ENCODE assay signal across 24 mouse cellular contexts in the genomic region with DNA sequence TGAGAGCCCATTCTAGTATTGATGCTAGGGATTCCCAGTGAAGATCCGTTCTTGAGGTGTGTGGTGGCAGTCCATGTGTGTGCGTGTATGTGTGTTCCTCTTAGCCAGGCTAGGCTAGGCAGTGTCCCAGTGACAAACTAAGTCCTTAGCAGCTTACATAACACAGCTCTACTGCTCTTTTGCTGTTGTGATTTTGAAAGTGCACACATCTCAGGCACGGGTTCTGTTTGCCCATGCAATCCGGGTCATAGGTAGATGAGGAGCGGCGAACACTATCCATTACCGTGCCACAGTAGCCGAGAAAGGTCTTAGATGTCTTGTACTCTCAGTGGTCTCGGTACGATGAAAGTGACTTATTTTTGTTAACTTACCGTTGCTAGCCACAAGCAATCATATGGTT.
"Had no signal": no experiment of that assay in that cellular context is flagged by ENCODE, and none has a peak within 500 bp of the region (broad histone marks: within the 10 kb centered on the region; RNA-seq: fewer than 3 reads in every experiment).

No protein-coding gene starts in this region.

- H3K9me3 ChIP-seq: hindbrain, embryonic 10.5 days; hindbrain, embryonic 12.5 days; intestine, embryonic 15.5 days; limb, embryonic 10.5 days; limb, embryonic 12.5 days; liver, embryonic 13.5 days had no signal

- H3K9ac ChIP-seq: hindbrain, embryonic 12.5 days; hindbrain, embryonic 14.5 days; intestine, embryonic 15.5 days; limb, embryonic 12.5 days; liver, embryonic 13.5 days had no signal

- ATAC-seq: hindbrain, embryonic 16.5 days; inflammation-experienced regulatory T-cells, adult 6 months; intestine, embryonic 15.5 days; intestine, postnatal 0 days had no signal

- H3K4me2 ChIP-seq: heart, embryonic 11.5 days; hindbrain, embryonic 12.5 days; hindbrain, embryonic 14.5 days; intestine, embryonic 15.5 days; limb, embryonic 12.5 days; liver, embryonic 13.5 days had no signal

- H3K36me3 ChIP-seq: hindbrain, embryonic 10.5 days; hindbrain, embryonic 12.5 days; intestine, embryonic 15.5 days; limb, embryonic 10.5 days; limb, embryonic 12.5 days; liver, embryonic 13.5 days had no signal

- H3K4me1 ChIP-seq: intestine, embryonic 15.5 days; liver, embryonic 13.5 days had no signal

- DNase-seq: gastrocnemius, adult 2 months; gastrocnemius, postnatal 10 days; gastrocnemius, postnatal 25 days; heart, adult 2 months; heart, postnatal 10 days; heart, postnatal 4 days; kidney, adult 18-20 months; kidney, adult 8-10 months; kidney, postnatal 10 days; kidney, postnatal 25 days; kidney, postnatal 4 days; liver, embryonic 13.5 days had no signal

- H3K27me3 ChIP-seq: hindbrain, embryonic 12.5 days; intestine, embryonic 15.5 days; limb, embryonic 12.5 days; liver, embryonic 13.5 days had no signal

- H3K27ac ChIP-seq: gastrocnemius, adult 2 months; heart, adult 2 months; hindbrain, embryonic 10.5 days; hindbrain, embryonic 12.5 days; hindbrain, embryonic 14.5 days; intestine, embryonic 15.5 days; layer of hippocampus, adult 2 months; left cerebral cortex, adult 2 months; limb, embryonic 10.5 days; limb, embryonic 12.5 days; liver, embryonic 13.5 days had no signal

- H3K4me3 ChIP-seq: gastrocnemius, adult 2 months; heart, adult 2 months; hindbrain, embryonic 10.5 days; hindbrain, embryonic 12.5 days; intestine, embryonic 15.5 days; layer of hippocampus, adult 2 months; left cerebral cortex, adult 2 months; limb, embryonic 10.5 days; limb, embryonic 12.5 days; liver, embryonic 13.5 days had no signal
